Mouse (Mus musculus) cerebellum, adult 2 months (tissue): ENCODE data around the gene Sprr2i.

Experiments used
- CTCF ChIP-seq: fragments of 200-500 bp; IDR thresholded peaks from 2 replicates; pipeline ENCODE4 v1.5.1; 2011; ENCODE audit warnings: low read depth, mild to moderate bottlenecking, control low read depth, low read length, moderate library complexity, borderline replicate concordance; ENCODE audit not compliant: insufficient read depth
- POLR2A ChIP-seq: fragments of 200-500 bp; IDR thresholded peaks from 2 replicates; pipeline ENCODE4 v1.6.1; 2011; ENCODE audit warnings: low read length, control low read depth, borderline replicate concordance; ENCODE audit not compliant: insufficient read depth

DNA sequence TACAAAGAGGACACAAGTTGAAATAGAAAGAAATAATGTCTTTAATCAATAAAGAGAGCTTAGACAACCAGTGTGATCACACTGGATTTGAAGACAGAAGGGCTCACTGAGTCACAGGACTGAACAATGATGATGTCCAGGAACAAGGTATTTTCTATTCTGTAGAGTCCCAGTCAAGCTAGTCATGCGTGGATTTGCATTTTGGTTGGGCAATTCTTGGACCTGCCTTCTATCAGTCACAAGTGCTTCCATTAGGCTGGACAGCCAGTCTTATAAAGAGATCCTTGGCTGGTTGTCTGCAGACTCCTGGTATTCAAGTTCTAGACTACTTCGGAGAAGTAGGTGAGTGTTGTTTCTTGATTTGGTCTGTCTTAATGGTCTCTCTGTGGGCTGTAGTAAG, at the start of gene Sprr2i:
- no peak for TF ChIP-seq POLR2A
- TF ChIP-seq CTCF: no peak
